Mouse (Mus musculus): ENCODE measurements around the gene Sertad2.

Gene Sertad2

DNA sequence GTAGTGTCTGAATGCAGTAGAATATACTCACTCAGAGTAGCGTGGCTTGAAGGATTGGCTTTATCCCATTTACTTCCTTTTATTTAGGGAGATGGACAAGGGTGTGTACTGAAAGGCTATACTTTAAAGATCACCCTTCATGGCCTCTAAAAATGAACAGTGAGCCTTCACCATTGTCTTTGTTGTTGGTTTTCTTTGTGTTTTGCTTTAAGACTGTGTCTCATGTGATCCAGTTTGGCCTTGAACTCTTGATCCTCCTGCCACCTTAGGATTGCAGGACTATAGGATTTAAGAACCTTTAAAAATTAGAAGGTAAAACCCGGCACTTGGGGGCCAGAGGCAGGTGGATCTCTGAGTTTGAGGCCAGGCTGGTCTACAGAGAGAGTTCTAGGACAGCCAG, 6.4 kb downstream of the Sertad2 start:
- DNase-seq (ENCODE audit: low spot score): no peak

DNA sequence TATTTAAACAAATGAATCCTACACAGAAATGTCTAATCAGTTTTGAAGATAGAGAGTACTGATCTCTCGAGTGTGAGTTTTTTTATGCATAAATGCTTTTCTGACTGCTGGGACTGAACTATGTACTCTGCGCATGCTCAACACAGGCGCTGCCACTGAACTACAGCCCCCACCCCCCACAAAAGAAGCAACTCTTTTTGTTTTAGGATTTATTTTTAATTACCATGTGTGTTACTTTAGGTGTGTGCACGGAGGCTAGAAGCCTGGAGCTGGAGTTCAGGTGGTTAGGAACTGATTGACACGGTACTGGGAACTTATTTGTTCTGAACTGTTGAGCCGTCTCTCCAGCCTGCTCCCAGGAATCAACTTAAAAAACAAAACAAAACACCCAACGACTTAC, 7.1 kb downstream of the Sertad2 start:
- DNase-seq (ENCODE audit: low spot score): no peak

DNA sequence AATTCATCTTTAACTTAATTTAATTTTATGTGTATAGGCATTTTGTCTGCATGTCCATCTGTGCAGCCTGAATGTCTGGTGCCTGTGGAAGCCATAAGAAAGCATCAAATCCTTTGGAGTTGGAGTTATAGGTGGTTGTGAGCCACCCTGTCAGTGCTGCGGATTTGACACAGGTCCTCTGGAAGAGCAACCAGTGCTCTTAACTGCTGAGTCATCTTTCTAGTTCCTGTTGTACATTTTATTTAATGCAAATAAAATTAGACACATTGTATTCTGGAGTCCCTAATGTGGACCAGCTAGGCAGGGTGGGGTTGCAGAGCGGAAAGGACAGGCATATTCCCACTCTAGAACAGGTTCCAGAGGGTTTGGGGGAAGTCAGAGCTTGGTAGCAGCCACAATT, 9.0 kb downstream of the Sertad2 start:
- DNase-seq (ENCODE audit: low spot score): no peak

DNA sequence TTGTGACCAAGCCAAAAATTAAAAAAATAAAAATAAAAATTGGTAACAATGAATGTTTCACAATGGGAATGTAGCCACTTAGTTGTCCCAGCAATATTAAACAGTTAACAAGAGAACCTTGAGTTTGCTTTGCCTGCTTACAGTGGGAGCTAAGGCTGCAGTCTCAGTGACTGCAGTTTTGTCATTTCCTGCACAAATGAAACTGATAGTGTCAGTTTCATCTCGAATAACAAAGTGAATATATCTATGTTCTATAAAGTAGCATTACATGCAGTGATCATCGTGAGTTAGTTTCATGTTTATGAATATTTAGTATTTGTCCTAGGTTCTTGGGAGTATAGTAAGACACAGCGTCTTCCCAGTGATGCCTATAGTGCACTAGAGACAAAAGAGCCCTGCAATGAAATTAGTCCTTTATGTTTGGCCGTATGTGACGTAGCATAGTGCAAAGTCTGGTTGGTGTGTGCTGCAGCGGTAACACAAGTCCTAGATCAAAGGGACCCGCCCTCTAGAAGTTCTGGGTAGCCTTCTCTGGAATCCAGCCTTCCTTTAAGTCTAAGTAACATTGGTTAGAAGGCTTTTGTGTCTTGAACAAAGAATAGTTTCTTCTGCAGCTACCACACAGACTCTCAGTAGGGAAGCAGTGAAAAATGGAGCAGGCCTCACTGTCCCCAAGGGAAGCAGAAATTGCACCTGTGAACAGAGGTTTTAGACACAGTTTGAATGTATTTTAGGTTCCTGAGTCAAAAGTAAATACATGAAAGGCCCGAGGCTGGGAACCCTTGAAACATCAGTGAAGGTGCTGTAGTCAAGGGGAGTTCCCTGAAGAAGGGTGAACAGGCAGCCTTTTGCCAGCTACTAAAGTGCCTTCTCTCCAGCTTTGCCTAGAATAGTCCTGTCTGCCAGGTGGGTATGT, 10.0 kb downstream of the Sertad2 start:
- DNase-seq (ENCODE audit: low spot score): no peak

DNA sequence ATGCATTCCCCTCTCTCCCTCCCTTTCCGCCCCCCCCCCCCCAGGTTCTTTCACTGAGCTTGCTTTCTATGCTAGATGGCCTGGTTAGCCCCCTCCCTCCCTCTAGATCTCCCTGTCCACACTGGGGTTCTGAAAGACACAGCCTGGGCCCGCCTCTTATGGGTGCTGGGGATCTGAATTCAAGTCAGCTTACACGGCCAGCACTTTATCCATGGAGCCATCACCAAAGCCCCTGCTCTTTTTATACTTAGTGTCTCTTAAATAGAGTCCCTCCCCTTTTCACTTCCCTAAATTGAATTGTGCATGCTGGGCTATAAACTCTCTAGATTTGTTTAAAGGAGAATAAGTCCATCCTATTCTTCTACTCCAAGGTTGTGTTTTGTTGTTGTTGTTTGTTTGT, 12.6 kb downstream of the Sertad2 start:
- DNase-seq (ENCODE audit: low spot score): no peak

DNA sequence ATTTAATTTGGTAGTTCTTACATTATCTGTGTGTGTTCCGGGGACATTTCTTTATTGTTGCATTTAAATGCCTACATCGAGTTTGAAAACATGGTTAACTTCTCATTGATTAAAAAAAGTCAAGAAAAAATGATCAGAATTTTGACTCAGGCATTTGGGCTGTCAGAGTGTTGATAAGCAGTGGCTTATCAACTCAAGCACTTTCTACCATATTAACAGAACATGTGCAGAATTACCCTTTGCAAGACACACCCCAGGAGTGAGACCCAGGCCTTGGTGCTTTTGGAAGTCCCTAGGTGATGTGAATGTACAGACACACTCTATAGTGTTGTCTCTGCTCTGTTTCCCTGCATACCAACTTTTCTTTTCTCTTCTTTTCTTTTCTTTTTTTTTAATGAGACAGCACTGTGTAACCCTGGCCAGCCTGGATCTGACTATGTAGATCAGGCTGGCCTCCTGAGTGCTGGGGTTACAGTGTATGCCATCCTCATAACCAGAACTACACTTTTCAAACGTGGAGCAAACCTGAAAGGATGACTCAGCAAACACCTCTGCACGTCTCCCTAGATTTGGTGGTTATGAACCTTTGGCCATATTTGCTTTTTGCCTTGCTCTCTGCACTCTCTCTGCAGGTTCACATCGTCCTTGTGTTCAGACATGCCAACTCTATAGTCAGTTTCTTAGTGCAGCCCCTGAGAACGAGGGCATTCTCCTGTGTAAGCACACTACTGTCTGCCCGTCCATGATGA, 13.3 kb downstream of the Sertad2 start:
- DNase-seq (ENCODE audit: low spot score): no peak

DNA sequence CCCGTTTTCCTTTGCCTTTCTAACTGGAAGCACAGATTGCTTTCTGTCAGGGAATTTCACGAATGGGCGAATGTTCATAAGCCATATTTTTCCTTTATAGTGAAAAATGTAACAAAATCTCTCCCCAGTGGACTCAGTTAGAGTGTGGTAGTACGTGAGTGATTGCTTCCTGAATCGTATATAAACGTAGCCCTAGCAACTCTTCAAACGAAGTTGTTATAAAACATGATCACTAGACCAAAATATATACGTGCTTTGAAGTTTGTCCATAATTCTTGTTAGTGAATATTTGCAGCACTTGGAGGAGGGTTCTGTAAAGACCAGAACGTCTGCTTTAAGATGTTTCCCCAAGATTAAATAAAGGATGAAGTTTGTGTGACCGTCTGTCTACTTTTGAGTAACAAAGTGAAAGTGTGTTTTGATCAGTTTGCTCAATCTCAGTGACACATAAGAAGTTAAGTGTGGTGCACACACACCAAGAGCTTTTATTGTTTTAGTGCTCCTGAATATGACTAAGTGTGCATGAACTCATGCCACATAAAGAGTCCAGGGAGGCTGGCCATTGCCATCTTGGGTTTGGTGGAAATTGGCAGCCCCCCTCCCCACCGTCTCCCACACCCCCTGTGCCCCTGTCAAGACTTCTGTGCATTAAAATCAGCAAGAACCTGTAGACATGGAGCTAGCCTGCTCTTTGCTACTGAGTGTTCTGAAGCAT, 16.3 kb downstream of the Sertad2 start:
- DNase-seq (ENCODE audit: low spot score): no peak

DNA sequence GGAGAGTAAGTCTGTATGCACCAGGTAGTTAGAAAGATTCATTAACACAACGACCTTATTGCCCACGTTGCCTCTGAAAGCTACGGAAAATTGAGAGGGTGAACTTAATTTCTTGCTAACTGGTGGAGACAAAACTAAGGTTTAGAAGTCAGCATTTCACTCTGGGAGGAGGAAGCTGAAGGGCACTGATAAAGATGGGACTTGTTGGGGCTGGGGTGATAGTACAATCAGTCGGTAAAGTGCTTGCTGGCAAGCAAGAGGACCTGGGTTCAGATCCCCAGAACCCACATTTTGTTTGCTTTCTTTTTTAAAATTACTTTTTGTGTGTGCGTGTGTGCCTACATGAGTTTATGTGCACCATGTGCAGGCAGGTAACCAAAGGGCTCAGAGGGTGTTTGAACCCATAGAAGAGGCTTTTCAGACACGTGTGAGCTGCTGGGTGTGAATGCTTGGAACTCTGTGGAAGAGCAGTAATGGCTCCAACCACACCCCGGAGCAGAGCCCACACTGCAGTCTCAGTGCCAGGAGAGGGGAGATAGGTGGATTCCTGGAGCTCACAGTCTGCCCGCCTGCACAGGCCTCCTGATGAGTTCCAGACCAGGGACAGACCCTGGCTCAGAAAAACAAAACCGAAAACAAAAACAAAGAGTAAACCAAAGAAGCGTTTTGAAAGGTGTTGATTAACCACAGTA, 17.0 kb downstream of the Sertad2 start:
- no peak for DNase-seq (ENCODE audit: low spot score)

DNA sequence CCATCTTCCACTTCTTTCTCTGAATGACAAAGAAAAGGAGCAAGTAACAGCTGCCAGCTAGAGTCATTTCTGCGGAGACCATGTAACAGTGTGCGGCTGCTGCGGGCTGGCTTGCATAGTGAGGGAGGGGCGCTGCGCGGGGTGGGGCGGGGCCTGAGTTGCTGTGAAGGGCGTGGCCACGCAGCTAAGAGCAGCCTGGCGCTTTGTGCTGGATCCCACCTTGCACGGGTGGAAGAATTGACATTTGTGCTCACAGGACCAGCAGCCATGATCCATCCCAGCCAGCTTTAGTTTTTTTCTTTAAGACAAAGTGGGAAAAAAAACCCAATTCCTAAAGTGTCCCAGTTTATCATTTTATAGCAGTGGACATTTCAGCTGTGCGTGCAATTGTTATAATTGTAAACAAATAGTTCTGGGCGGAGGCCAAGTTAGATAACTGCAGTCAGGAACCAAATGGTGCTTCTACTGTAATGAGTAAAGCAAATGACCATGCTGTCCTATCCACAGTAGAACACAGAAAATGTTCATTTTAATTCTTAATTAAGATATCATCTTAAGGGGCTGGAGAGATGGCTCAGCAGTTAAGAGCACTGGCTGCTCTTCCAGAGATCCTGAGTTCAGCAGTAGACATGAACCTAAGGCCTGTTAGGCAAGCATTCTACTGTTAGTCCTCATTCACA, 18.4 kb downstream of the Sertad2 start:
- peak; percentile 13 for DNase-seq (ENCODE audit: low spot score)

DNA sequence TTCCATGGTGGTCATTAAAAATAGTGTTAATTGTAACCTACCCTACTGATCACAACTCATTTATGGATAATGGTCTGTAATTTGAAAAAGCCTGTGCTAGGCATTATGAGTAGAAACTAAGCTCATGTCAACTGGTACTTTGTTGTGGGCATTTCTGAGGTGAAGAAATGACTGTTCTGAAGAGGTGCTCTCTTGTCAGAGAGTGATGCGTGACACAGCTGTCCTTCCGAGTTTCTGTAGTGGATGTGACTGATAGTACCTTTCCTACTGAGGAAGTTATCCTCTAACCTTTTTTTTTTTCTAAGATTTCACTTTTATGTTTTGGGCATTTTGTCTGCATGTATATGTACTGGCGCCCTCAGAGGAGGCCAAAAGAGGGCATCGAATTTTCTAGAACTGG, 22.0 kb downstream of the Sertad2 start:
- DNase-seq (ENCODE audit: low spot score): no peak

DNA sequence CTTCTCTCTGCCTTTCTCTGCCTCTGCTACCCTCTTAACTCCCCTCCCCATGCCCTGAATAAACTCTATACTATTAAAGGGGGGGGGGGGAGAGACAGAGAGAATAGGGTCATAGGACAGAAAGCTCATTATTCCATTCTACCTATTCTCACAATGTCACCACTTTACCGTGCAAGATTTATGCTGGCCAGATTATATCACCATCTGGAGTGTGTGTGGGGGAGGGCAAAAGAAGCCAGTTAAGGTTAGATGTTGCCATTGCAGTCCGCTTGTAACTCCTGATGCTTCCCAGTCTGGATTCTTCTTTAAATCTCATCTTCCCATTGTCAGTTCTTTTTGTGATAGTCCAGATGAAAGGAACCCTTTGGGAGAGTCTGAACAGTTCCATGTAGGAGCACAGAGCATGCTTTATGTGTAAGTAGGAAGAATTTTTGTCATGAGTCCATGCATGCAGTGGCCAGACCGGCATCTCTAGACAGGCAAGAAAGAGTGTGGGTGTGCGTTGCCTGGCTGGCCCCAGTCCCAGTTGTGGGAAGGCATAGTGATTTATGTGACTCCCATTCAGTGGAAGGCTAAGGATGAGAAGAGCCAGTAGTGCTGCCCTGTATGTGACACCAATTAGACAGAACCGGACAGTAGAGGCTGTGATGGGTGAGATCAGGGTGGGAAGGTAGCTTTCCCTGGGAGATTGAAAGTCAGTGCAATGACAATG, 28.8 kb downstream of the Sertad2 start:
- DNase-seq (ENCODE audit: low spot score): no peak

DNA sequence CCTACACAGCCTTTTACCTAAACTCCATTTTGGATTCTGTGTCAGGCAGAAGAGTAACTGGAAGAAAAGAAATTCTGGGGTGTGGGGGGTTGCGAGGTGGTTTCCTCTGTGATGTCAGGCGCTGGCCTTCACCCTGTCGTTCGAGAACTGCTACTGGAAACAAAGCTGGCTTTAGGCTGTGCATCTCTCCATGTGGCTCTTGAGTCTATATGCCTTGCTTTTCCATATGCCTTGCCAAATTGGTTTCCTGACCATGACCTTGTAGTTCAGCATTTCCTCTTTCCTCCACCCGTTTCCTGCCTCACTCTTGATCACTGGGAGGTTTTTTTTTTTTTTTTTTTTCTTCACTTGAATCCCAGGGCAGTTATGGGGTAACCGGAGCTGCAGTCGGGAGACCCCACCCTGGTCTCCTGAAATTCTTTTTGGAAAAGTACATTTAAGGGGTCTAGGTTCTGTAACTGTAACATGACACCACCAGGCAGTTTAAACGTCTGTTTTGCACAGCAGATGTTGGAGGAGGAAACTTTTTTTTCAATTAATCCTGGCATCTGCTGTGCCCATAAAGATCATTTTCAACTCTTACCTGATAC, 33.1 kb downstream of the Sertad2 start:
- DNase-seq (ENCODE audit: low spot score): no peak

DNA sequence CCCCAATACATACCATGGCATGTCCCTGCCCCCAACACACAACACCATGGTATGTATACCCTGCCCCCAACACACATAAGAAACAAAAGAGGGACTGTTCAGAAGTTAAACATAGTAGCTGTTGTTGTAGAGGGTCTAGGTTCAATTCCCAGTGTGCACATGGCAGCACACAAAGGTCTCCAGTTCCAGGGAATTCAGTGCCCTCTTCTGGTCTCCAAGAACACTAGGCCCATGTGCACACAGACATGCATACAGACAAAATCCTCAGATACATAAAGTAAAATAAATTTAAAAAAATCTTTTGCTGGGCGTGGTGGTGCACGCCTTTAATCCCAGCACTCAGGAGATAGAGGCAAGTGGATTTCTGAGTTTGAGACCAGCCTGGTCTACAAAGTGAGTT, 39.7 kb downstream of the Sertad2 start:
- DNase-seq (ENCODE audit: low spot score): no peak

DNA sequence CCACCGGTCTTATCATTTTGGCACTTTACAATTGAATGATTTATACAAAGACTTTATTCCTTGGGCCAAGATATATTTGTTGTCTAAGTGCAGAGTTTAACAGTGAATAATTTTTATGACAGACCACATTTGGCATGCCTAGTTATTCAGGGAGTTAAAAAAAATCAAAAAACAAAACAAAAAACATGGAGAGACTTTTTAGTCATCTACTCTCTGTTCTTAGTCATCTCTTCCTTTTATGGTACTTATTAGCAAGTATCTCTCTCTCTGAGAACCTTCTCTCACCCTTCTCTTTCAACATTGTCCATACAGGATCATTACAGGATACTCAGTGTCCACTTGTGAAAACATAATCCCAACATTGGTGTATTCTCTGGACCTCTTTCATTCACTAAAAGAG, 42.2 kb downstream of the Sertad2 start:
- DNase-seq (ENCODE audit: low spot score): no peak

DNA sequence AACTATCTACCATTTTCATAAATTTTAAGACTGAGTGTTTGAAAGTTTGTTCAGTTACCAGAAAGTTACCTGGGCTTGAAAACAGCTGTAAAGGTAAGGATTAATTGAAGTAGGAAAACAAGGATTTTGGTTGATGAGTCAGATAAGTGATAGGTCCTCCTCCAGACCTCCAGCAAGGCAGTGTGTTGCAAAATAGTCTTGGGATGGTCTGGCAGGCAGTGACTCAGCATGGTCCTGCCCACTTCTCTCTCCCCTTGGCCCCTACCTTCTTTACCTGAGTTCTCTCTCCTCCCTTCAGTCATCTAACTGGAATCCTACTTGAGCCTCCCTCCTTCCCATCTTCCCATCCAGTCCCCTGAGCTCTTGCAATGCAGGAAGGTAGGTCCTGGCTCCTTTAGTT, 43.1 kb downstream of the Sertad2 start:
- DNase-seq (ENCODE audit: low spot score): no peak

DNA sequence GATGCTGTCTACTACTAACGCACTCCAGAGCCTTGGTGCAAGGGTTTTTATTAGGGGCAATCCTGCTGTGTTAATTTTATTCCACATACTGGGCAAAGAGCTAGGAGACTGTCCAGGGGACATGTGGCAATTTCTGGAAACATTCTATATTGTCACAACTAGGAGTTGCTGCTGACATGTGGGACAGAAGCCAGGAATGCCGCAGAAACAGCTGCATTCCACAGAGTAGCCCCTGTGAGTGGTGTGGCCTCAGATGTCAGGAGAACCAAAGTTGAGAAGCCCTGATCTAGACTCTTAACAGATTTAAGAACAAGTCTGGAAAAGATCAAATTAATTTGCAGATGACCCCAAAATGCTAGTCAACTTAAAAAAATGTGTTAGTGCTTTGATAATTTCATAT, 46.3 kb downstream of the Sertad2 start:
- no peak for DNase-seq (ENCODE audit: low spot score)

DNA sequence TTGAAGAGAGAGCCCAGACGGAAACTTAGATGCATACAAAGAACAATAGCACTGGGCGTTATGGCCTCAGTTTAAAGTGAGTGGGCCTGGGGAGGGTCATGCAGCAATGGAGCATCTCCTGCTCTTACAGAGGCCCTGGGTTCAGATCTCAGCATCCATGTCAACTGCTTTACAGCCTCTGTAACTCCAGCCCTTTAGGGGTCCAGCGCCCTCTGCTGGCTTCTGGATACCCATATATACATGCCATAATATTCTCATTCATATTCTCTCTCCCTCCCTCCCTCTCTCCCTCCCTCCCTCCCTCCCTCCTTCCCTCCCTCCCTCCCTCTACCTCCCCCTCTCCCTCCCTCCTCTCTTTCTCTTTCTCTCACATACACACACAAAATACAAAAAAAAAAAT, 49.0 kb downstream of the Sertad2 start:
- DNase-seq (ENCODE audit: low spot score): no peak

DNA sequence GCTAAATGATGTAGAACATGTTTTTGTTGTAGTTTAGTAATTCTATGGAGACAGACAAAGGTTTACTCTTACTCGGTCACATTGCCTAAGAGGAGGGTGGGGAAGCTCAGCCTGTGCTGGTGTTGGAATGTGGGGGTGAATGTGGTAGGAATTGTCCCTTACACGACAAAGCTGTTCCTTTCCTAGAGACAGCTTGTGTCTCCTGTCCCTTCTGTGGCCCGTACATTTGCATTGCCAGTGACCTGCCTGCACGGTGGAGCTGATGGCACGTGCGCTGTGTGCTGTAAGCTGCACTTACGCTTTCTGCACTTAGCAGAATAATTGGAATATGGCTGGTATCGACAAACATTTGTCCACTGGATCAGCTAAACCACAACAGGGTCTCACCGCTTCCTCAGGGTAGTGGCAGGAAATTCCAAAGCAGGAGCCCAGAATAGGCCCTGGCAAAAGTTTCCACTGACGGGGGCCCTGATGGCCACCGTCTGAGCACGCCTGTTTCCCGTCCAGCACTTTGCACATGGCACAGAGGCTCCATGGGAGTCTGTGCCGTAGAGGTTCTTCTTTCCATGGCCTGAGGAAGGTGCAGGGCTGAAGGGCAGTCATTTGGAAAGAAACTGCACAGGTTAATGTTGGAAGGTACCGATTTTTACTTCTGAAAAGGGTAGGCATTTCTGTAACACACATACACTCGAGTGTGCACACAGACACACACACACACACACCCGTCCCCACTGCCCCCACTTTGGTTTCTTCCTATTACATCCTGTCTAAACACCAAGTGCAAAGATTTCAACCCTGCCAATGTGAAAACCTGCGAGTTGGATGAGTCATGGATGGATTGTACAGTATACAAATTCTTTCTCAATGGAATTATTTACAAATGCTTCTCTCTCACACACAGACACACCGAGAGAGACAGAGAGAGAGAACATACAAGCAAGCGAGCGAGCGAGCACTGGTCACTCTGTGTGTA, 51.5 kb downstream of the Sertad2 start:
- no peak for DNase-seq (ENCODE audit: low spot score)

DNA sequence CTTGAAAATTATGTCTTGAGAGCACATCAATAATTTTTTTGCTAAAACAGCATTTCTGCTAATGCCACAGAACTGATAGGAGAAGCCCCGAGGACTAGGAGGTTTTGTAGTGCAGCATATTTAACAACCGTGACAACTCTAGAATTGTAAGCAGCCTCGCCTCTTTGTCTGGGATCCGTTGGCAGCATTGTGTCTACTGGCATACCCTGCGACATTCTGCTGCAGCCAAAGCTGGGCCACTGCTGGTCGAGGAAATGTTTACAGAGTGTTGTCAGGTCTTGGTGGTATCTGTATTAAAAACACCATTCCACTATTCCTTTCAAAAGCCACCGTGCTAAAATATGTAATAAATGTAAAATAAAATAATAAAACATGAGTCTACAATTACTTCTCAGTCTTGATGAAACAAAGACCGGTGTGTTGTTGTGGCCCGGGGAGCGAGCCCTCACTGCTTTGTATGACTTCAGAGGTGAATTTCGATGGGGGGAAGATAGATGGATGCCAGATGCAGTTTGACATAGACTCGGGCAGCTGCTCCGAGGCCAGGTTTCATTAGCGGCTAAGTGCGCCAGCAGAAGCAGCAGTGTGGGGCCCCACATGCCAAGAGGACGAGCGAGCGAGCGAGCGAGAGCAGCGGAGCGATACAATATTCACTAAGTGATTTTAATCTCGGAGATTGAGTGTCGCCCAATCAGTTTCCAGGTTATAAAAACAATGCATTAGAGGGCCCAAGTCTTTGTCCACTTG, 60.2 kb downstream of the Sertad2 start:
- no peak for DNase-seq (ENCODE audit: low spot score)
